Mouse (Mus musculus) intestine, embryonic 15.5 days (tissue): ENCODE data around the gene Mecom. TPM values are rescaled to one million over a fixed set of nuclear protein-coding genes. Genes with fewer than 3 reads are reported as not detected.

Experiments
- ATAC-seq: fragments of 200-750 bp; cut with Nextera tagmentation; 2 replicates; pipeline ENCODE4 v1.8.0; 2017; ENCODE audit warnings: moderate TSS enrichment, moderate library complexity
- H3K27ac ChIP-seq: fragments of 300-500 bp; sonication (generic); 2 replicates; pipeline ENCODE4 v1.5.1; 2015; ENCODE audit warnings: mild to moderate bottlenecking, inconsistent platforms
- H3K27me3 ChIP-seq: fragments of 300-500 bp; sonication (generic); replicated peaks from 2 replicates; pipeline ENCODE4 v1.6.1; 2015; ENCODE audit warnings: inconsistent platforms
- H3K36me3 ChIP-seq: fragments of 300-500 bp; sonication (generic); 2 replicates; pipeline ENCODE4 v1.6.1; 2015; ENCODE audit warnings: inconsistent platforms
- H3K4me1 ChIP-seq: fragments of 300-500 bp; sonication (generic); replicated peaks from 2 replicates; pipeline ENCODE4 v1.6.1; 2015; ENCODE audit warnings: inconsistent platforms
- H3K4me2 ChIP-seq: fragments of 300-500 bp; sonication (generic); replicated peaks from 2 replicates; pipeline ENCODE4 v1.6.1; 2015; ENCODE audit warnings: mild to moderate bottlenecking, inconsistent platforms
- H3K4me3 ChIP-seq: fragments of 300-500 bp; sonication (generic); replicated peaks from 2 replicates; pipeline ENCODE4 v1.5.1; 2015; ENCODE audit warnings: inconsistent platforms
- H3K9ac ChIP-seq: fragments of 300-500 bp; sonication (generic); 2 replicates; pipeline ENCODE4 v1.6.1; 2015; ENCODE audit warnings: inconsistent platforms
- H3K9me3 ChIP-seq: fragments of 300-500 bp; sonication (generic); 2 replicates; pipeline ENCODE4 v1.6.1; 2016; ENCODE audit warnings: inconsistent platforms
- WGBS: fragments of 180-500 bp; shearing (Covaris S2); methylation state at CpG from one replicate; pipeline ENCODE4 v1.1.7; 2015; 5-methylcytosine and 5-hydroxymethylcytosine counted together
- polyA plus RNA-seq: library from polyadenylated mRNA; unstranded; fragments of >200 nt; fragmentation: Nextera tagmentation; extraction: Ambion mirVana; gene quantifications from 2 replicates; pipeline ENCODE4 v1.2.1, GENCODE M21; 2015

The Mecom gene
- polyA plus RNA-seq, 1 experiment from 2014 or later, result 11.6 TPM

- Histone ChIP-seq H3K27ac (no peak overlapping the region), H3K9ac (no peak overlapping the region), H3K4me2 (no peak overlapping the region), H3K4me1 (no peaks in the 10 kb centered on the region), H3K27me3 (no peaks in the 10 kb centered on the region; the same call in 1 of the 2 replicates), H3K36me3 (no peaks in the 10 kb centered on the region), H3K4me3 (no peak overlapping the region), H3K9me3 (no peaks in the 10 kb centered on the region)
- no peak for ATAC-seq
These were observed 476.5 kb downstream of the Mecom start for GRCm38 (mm10) chr3:30071271-30071670.

GRCm38 (mm10) chr3:30066519-30066918 is 481.3 kb downstream of the Mecom start:
- Histone ChIP-seq H3K4me3 (no peak overlapping the region), H3K27me3 (peaks cover 3% of the 10 kb centered on the region; the same call in 1 of the 2 replicates), H3K36me3 (no peaks in the 10 kb centered on the region), H3K4me2 (no peak overlapping the region), H3K9ac (no peak overlapping the region), H3K27ac (no peak overlapping the region), H3K4me1 (no peaks in the 10 kb centered on the region), H3K9me3 (no peaks in the 10 kb centered on the region)
- 75% methylated on average over 7 of the region's 7 CpGs for WGBS
- no peak for ATAC-seq

DNA sequence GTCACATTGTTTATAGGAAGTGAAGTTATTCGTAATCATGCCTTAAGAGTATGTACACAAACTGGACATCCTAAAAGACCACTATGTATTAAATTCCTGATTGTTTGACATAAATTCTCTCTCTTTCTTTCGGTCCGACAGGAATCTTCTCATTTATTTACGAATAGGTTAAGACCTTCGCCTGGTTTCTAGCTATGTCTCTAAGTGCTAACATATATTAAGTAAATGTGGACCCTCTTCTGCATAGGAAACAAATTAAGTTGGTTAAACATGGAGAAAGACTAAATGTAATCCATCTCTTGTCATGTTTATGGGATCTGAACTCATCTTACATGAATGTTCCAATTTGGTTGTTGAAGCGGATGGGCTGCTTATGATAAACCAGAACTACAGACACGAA is 487.8 kb downstream of the Mecom start:
- Histone ChIP-seq H3K9ac (no peak overlapping the region), H3K4me1 (no peaks in the 10 kb centered on the region), H3K27ac (no peak overlapping the region), H3K36me3 (no peaks in the 10 kb centered on the region), H3K4me3 (no peak overlapping the region), H3K27me3 (peaks cover 3% of the 10 kb centered on the region; the same call in 1 of the 2 replicates), H3K9me3 (no peaks in the 10 kb centered on the region), H3K4me2 (no peak overlapping the region)
- 47% methylated on average over 7 of the region's 7 CpGs for WGBS
- no peak for ATAC-seq

GRCm38 (mm10) chr3:30059615-30060014 is 488.2 kb downstream of the Mecom start:
- Histone ChIP-seq H3K9me3 (no peaks in the 10 kb centered on the region), H3K36me3 (no peaks in the 10 kb centered on the region), H3K27ac (no peak overlapping the region), H3K9ac (no peak overlapping the region), H3K4me1 (no peaks in the 10 kb centered on the region), H3K4me3 (no peak overlapping the region), H3K4me2 (no peak overlapping the region), H3K27me3 (peaks cover 3% of the 10 kb centered on the region; the same call in 1 of the 2 replicates)
- no peak for ATAC-seq
- WGBS, result 45% methylated on average over 4 of the region's 4 CpGs

DNA sequence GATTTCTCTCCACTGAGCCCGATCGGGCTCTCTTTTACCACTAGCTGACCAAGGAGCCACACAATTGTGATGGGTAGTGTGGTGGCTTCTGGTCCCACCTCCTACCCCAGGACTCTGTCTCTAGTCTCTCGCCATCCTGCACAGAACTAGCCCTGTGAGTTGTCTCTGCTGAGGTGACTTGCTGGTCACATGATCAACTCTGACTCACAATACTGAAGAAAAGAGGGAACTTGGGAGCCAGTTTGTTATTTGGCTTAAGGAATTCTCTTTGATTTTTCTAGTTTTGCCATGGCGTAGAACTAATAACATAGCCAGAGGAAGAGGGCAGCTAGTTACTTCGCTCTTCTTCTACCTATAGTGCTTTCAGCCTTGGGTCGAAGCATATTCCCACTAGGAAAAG is 496.5 kb downstream of the Mecom start:
- H3K9ac ChIP-seq, result no peak overlapping the region
- no peak overlapping the region for H3K4me3 ChIP-seq
- no peak for ATAC-seq
- peaks cover 4% of the 10 kb centered on the region; the same call in 1 of the 2 replicates for H3K27me3 ChIP-seq
- H3K27ac ChIP-seq, result no peak overlapping the region
- no peak overlapping the region for H3K4me2 ChIP-seq
- H3K36me3 ChIP-seq, result no peaks in the 10 kb centered on the region
- 0 out of 2 replicates have a peak, but pooled peaks cover 3% of the 10 kb centered on the region for H3K4me1 ChIP-seq
- 80% methylated on average over 6 of the region's 6 CpGs for WGBS
- H3K9me3 ChIP-seq, result no peaks in the 10 kb centered on the region

DNA sequence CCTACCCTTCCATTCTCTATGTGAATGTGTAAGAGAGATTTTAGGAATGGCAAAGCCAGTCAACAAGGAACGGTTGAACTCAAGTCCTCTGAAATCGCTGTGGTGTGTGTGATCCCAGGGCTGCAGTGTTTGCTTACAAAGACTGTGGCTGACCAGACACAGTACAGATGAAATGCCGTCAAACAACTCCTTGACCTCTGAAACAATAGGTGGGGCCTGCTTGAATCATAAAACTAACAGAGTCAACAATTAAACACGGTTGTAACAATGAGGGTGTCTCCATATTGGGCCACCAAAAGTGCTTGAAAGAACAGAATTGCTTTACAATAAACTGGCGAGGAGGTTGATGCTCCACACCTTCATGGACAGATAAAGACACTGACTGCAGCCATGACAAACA is 497.0 kb downstream of the Mecom start:
- peak; percentile 16; the same call in 1 of the 2 replicates for ATAC-seq
- 39% methylated on average over 5 of the region's 5 CpGs for WGBS
- peaks cover 4% of the 10 kb centered on the region; the same call in 1 of the 2 replicates for H3K27me3 ChIP-seq
- H3K9me3 ChIP-seq, result no peaks in the 10 kb centered on the region
- no peaks in the 10 kb centered on the region for H3K36me3 ChIP-seq
- no peak overlapping the region for H3K4me3 ChIP-seq
- H3K4me2 ChIP-seq, result no peak overlapping the region
- H3K4me1 ChIP-seq, result 0 out of 2 replicates have a peak, but pooled peaks cover 3% of the 10 kb centered on the region
- no peak overlapping the region for H3K9ac ChIP-seq
- H3K27ac ChIP-seq, result no peak overlapping the region

GRCm38 (mm10) chr3:30048792-30049191 is 499.0 kb downstream of the Mecom start:
- H3K4me3 ChIP-seq, result no peak overlapping the region
- H3K4me1 ChIP-seq, result 0 out of 2 replicates have a peak, but pooled peaks cover 3% of the 10 kb centered on the region
- no peaks in the 10 kb centered on the region for H3K9me3 ChIP-seq
- ATAC-seq, result 0 out of 2 replicates have a peak, but pooled peaks have one; percentile 43
- H3K36me3 ChIP-seq, result no peaks in the 10 kb centered on the region
- 47% methylated on average over 5 of the region's 5 CpGs for WGBS
- H3K9ac ChIP-seq, result no peak overlapping the region
- no peak overlapping the region for H3K27ac ChIP-seq
- H3K4me2 ChIP-seq, result no peak overlapping the region; the same call in 1 of the 2 replicates
- 0 out of 2 replicates have a peak, but pooled peaks cover 4% of the 10 kb centered on the region for H3K27me3 ChIP-seq

DNA sequence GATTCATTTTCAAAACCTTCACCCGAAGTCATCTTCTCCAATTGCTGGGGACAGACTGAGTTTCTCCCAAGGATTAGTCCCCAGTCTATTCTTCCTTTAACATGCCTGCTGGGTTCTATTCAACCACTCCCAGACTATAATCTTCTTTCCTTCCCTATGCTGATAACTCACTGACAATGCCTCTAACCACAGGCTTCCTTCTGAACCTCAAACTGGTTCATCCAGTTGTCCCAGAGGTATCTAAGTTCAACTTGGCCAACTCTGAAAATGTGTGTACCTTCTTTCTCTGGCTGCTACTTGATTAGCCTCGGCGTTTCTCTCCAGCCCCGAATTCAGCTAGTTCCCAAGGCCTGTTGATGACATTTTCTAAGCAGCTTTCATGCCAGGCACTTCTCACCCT is 499.7 kb downstream of the Mecom start:
- Histone ChIP-seq H3K4me1 (0 out of 2 replicates have a peak, but pooled peaks cover 3% of the 10 kb centered on the region), H3K4me3 (no peak overlapping the region), H3K27ac (no peak overlapping the region), H3K36me3 (no peaks in the 10 kb centered on the region), H3K9ac (no peak overlapping the region), H3K9me3 (no peaks in the 10 kb centered on the region), H3K27me3 (0 out of 2 replicates have a peak, but pooled peaks cover 4% of the 10 kb centered on the region), H3K4me2 (no peak overlapping the region; the same call in 1 of the 2 replicates)
- WGBS, result 46% methylated on average over 4 of the region's 4 CpGs
- peak; percentile 83 for ATAC-seq

DNA sequence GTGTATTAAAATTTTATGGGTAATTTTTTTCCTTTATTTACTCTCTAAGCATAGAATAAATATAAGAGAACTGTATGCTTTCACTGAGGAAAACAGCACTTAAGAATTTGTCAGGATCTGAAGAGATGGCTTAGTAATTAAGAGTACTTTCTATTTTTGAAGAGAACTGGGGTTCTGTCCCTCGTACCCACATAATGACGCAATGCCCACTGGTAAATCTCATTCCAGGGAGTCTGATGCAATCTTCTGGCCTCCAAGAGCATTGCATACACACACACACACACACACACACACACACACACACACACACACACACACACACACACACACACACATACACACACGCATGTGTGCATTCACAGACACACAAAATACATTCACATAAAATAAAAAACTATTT is 504.3 kb downstream of the Mecom start:
- H3K9me3 ChIP-seq, result no peaks in the 10 kb centered on the region
- WGBS, result 89% methylated on average over 3 of the region's 3 CpGs
- H3K4me2 ChIP-seq, result no peak overlapping the region
- no peak overlapping the region for H3K4me3 ChIP-seq
- 0 out of 2 replicates have a peak, but pooled peaks cover 1% of the 10 kb centered on the region for H3K4me1 ChIP-seq
- H3K36me3 ChIP-seq, result no peaks in the 10 kb centered on the region
- no peak overlapping the region for H3K27ac ChIP-seq
- no peaks in the 10 kb centered on the region for H3K27me3 ChIP-seq
- ATAC-seq, result no peak
- H3K9ac ChIP-seq, result no peak overlapping the region

DNA sequence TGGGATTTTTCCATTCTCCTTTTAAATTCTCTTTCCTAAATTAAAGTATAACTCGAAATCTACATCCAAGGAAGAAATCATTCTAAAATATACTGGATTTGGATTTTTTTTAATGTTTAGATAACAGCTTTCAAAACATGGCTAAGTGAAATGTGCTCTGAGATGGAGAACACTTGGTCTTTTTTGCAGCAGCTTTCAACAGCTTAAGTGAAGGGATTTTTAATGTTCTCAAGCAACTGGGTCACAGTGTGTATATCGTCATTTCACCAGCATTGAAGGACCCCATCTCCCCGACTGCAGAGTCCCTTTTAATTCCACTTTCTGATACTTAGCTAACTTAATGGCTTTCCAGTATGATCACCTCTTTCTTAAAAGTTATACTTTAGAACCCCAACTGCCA is 509.3 kb downstream of the Mecom start:
- H3K36me3 ChIP-seq, result no peaks in the 10 kb centered on the region
- H3K9me3 ChIP-seq, result no peaks in the 10 kb centered on the region
- H3K4me3 ChIP-seq, result no peak overlapping the region
- H3K27ac ChIP-seq, result no peak overlapping the region
- no peak for ATAC-seq
- WGBS, result 69% methylated on average over 3 of the region's 3 CpGs
- H3K4me1 ChIP-seq, result no peaks in the 10 kb centered on the region
- H3K9ac ChIP-seq, result no peak overlapping the region
- H3K4me2 ChIP-seq, result no peak overlapping the region
- no peaks in the 10 kb centered on the region for H3K27me3 ChIP-seq

DNA sequence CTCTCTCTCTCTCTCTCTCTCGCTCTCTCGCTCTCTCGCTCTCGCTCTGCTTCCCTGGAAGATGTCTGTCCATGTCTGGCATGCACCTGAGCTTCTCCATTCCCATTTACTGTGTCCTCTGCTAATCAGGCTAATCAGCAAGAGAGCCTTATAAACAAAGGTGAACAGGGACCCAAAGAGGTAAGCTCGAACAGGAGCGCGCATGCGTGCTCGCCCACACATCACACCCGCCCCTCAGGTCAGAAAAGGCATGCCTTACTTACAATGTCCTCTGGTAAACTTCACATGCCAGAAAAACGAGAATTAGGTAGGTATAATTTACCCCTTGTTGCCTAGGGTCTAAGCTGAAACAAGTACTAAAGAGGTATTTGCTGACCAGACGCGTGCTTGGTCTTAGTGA is 527.8 kb downstream of the Mecom start:
- no peak overlapping the region for H3K9ac ChIP-seq
- no peaks in the 10 kb centered on the region for H3K9me3 ChIP-seq
- H3K27ac ChIP-seq, result no peak overlapping the region
- no peaks in the 10 kb centered on the region for H3K36me3 ChIP-seq
- H3K4me3 ChIP-seq, result no peak overlapping the region
- H3K4me1 ChIP-seq, result no peaks in the 10 kb centered on the region
- no peak for ATAC-seq
- no peak overlapping the region for H3K4me2 ChIP-seq
- WGBS, result 86% methylated on average over 13 of the region's 13 CpGs
- peaks cover 13% of the 10 kb centered on the region; the same call in 1 of the 2 replicates for H3K27me3 ChIP-seq

DNA sequence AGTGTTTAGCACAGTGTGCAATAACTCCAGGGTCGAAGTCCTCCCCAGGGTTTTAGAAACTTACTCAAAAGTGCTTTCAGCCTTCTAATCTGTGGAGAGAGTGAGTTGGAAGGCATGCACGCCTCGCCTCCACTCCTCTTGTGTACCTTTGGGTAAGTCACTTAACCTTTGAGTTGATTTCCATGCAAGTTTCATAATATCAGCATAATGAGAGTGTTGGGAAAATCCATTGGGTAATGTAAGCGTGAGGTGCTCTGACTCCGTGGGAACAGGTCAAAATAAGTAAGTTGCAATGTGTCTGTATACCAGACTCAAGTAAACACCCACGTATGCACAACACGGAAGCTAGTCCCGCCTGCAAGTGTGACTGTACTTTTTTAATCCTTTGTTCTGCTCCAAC is 528.4 kb downstream of the Mecom start:
- Histone ChIP-seq H3K36me3 (no peaks in the 10 kb centered on the region), H3K9me3 (no peaks in the 10 kb centered on the region), H3K27ac (no peak overlapping the region), H3K4me2 (no peak overlapping the region), H3K4me1 (no peaks in the 10 kb centered on the region), H3K27me3 (peaks cover 13% of the 10 kb centered on the region; the same call in 1 of the 2 replicates), H3K9ac (no peak overlapping the region), H3K4me3 (no peak overlapping the region)
- WGBS, result 73% methylated on average over 8 of the region's 8 CpGs
- peak; percentile 54 for ATAC-seq

DNA sequence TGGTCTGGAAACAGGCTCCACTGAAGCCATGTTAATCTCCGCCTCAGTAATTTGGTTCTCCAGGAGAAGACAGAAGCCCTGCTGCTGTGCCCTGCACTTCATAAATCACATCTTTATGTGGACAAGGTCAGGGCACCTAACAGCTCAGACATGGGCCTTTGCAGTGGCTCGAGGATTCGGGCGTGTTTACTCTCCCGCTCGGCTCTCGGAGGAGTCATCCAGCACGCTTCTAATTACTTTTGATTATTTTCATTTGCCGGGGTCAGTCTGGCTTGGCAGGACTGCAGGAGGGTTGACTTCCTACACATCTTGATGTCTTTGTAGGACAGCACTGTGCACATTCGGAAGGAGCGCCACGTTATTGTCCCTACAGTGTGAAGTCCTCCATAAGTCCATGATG is 529.6 kb downstream of the Mecom start:
- H3K4me1 ChIP-seq, result 0 out of 2 replicates have a peak, but pooled peaks cover under 1% of the 10 kb centered on the region
- H3K9me3 ChIP-seq, result no peaks in the 10 kb centered on the region
- no peaks in the 10 kb centered on the region for H3K36me3 ChIP-seq
- H3K27ac ChIP-seq, result no peak overlapping the region
- no peak overlapping the region for H3K4me3 ChIP-seq
- H3K27me3 ChIP-seq, result peaks cover 17% of the 10 kb centered on the region
- no peak overlapping the region for H3K9ac ChIP-seq
- ATAC-seq, result no peak
- 17% methylated on average over 12 of the region's 12 CpGs for WGBS
- no peak overlapping the region for H3K4me2 ChIP-seq
